Mouse (Mus musculus): ENCODE measurements around the gene Sh3gl3.

GRCm38 (mm10) chr7:82269948-82270347, 96.3 kb downstream of the Sh3gl3 start:
- TF ChIP-seq CHD2 (IDR thresholded peaks at IDR 0.05; ENCODE audit: low read depth, low read length) (no peak), ZC3H11A (IDR thresholded peaks at IDR 0.05; ENCODE audit: borderline replicate concordance, low read depth, low read length) (no peak), HCFC1 (IDR thresholded peaks at IDR 0.05; ENCODE audit: borderline replicate concordance, insufficient read depth, low read length) (no peak)

Data from ES-E14 (cell line).